Mouse (Mus musculus): ENCODE measurements around the gene Hoxa6. TPM values are rescaled to one million over a fixed set of nuclear protein-coding genes. Genes with fewer than 3 reads are reported as not detected.

Hoxa6 gene
- polyA plus RNA-seq, 1 experiment from 2014 or later = not detected

DNA sequence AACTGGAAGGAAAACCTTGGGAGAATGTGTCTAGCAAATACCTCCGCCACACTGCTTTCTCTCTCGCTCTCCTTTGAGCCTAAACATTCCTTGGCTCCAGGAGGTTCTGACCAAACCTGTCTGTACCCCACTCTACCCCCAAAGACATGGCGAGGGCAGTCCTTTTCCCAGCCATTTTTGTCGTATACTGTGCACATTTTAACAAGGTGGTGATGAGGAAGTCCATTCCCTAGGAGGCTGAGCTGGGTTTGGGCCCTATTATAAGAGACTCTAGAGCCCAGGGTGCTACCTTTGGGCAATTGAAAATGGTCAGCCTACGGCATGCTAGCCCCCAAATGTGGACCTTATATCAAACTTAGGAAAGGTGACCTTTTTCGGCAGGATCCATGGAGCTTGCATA, 27.3 kb upstream of the Hoxa6 start:
- no peak overlapping the region for H3K4me3 ChIP-seq (ENCODE audit: low read depth, low read length)
- ATAC-seq (no peak), DNase-seq (ENCODE audit: low spot score) (no peak)
- no peak overlapping the region for H3K27ac ChIP-seq (ENCODE audit: low read depth, low read length)
- H3K4me1 ChIP-seq (ENCODE audit: control insufficient read depth, insufficient read depth, low read length) = no peaks in the 10 kb centered on the region
- no peak overlapping the region for H3K4me2 ChIP-seq (ENCODE audit: low read length)
- whole genome bisulfite sequencing = 13% methylated on average over 6 of the region's 6 CpGs
- peaks cover 94% of the 10 kb centered on the region for H3K27me3 ChIP-seq (replicated peaks; ENCODE audit: control insufficient read depth, insufficient read depth, low read length)
- no peaks in the 10 kb centered on the region for H3K9me3 ChIP-seq (replicated peaks; ENCODE audit: control insufficient read depth, low read length)
- H3K9ac ChIP-seq (ENCODE audit: low read length) = no peak overlapping the region
- H3K36me3 ChIP-seq (ENCODE audit: control insufficient read depth, insufficient read depth, low read length) = no peaks in the 10 kb centered on the region

GRCm38 (mm10) chr6:52235267-52235666, 26.7 kb upstream of the Hoxa6 start:
- Histone ChIP-seq H3K9ac (ENCODE audit: low read length) (no peak overlapping the region), H3K4me1 (ENCODE audit: control insufficient read depth, insufficient read depth, low read length) (no peaks in the 10 kb centered on the region), H3K4me2 (ENCODE audit: low read length) (no peak overlapping the region), H3K9me3 (replicated peaks; ENCODE audit: control insufficient read depth, low read length) (no peaks in the 10 kb centered on the region), H3K36me3 (ENCODE audit: control insufficient read depth, insufficient read depth, low read length) (no peaks in the 10 kb centered on the region), H3K27me3 (replicated peaks; ENCODE audit: control insufficient read depth, insufficient read depth, low read length) (peaks cover 93% of the 10 kb centered on the region), H3K27ac (ENCODE audit: low read depth, low read length) (no peak overlapping the region), H3K4me3 (ENCODE audit: low read depth, low read length) (no peak overlapping the region)
- no peak for DNase-seq (ENCODE audit: low spot score)
- WGBS = 30% methylated on average over 9 of the region's 9 CpGs
- no peak for ATAC-seq

DNA sequence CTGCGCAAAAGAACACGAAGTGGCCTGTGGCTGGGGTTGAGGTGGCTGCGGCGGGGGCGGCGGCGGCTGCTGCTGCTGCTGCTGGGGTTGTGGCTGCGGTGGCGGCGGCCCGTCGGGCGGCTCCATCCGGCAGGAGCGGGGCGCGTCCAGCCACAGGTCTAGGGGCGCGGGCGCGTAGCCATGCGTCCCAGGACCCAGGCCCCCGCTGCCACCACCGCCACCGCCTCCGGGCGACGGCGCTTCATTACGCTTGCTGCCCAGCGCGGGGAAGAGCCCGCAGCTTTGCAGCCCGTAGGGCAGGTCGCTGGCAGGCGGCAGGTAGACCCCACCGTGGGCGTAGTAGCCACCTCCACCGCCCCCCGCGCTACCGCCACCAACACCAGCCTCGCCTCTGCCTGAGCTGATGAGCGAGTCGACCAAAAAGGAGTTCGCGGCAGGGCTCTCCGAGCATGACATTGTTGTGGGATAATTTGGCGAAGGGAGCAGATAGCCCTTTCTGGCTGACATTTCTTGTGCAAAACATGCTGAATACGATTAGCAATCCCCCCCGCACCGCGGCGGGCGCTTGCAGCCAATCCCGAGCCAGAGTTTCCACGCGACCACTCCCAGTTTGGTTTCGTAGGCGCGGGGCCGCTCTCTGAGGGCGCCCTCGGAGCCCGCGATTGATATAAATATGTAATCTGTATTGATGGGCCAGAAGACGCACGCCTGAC, 26.1 kb upstream of the Hoxa6 start:
- no peaks in the 10 kb centered on the region for H3K36me3 ChIP-seq (ENCODE audit: control insufficient read depth, insufficient read depth, low read length)
- H3K4me2 ChIP-seq (ENCODE audit: low read length) = no peak overlapping the region
- no peaks in the 10 kb centered on the region for H3K4me1 ChIP-seq (ENCODE audit: control insufficient read depth, insufficient read depth, low read length)
- no peak overlapping the region for H3K9ac ChIP-seq (ENCODE audit: low read length)
- peaks cover 92% of the 10 kb centered on the region for H3K27me3 ChIP-seq (replicated peaks; ENCODE audit: control insufficient read depth, insufficient read depth, low read length)
- ATAC-seq = no peak
- WGBS = under 1% methylated on average over 61 of the region's 68 CpGs
- no peak overlapping the region for H3K27ac ChIP-seq (ENCODE audit: low read depth, low read length)
- DNase-seq (ENCODE audit: low spot score) = no peak
- H3K4me3 ChIP-seq (ENCODE audit: low read depth, low read length) = no peak overlapping the region
- no peaks in the 10 kb centered on the region for H3K9me3 ChIP-seq (replicated peaks; ENCODE audit: control insufficient read depth, low read length)

DNA sequence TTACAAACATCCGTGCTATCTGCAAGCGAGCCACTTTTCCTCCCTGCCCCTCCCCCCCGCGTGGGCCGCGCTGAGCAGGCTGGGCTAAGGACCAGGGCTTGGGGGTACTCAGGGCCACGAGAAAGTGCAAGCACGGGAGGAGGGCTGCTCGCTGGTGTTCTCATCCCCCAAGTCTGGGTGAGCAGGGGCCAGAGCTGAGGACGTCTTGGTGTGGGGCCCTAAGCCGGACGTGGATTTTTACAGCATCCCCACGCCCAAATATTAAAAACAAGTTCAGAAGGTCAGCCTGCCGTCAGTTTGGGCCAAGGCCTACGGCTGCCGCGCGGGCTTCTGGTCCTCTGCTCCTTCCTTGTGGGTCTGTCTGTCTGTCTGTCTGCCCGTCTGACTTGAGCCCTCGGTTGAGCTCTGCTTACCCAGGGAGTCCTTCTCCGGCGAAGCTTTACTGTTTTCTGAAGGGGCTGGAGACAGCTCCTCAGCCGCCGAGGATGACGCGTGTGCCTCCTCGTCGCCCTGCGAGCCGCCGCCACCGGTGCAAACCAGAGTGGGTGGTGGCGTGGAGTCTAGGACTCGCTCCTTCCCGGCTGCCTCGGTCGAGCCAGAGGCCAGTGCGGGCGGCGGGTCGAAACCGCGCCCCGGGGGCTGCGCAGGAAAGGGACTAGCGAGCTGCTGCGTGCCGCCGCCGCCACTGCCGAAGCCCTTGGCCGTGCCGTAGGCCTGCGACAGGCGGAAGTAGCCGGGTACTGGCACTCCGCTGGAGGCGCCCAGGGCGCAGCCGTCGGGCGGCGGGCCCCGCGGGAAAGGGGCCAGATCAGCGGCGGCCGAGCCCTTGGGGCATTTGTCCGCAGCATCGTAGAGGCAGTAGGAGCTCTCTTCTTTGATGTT, 25.3 kb upstream of the Hoxa6 start:
- H3K4me3 ChIP-seq (ENCODE audit: low read depth, low read length) = no peak overlapping the region
- H3K27me3 ChIP-seq (replicated peaks; ENCODE audit: control insufficient read depth, insufficient read depth, low read length) = peaks cover 94% of the 10 kb centered on the region
- no peaks in the 10 kb centered on the region for H3K9me3 ChIP-seq (replicated peaks; ENCODE audit: control insufficient read depth, low read length)
- no peak overlapping the region for H3K27ac ChIP-seq (ENCODE audit: low read depth, low read length)
- no peak overlapping the region for H3K9ac ChIP-seq (ENCODE audit: low read length)
- H3K4me2 ChIP-seq (ENCODE audit: low read length) = no peak overlapping the region
- ATAC-seq (no peak), DNase-seq (ENCODE audit: low spot score) (no peak)
- H3K36me3 ChIP-seq (ENCODE audit: control insufficient read depth, insufficient read depth, low read length) = no peaks in the 10 kb centered on the region
- 1% methylated on average over 68 of the region's 70 CpGs for WGBS
- H3K4me1 ChIP-seq (ENCODE audit: control insufficient read depth, insufficient read depth, low read length) = no peaks in the 10 kb centered on the region

DNA sequence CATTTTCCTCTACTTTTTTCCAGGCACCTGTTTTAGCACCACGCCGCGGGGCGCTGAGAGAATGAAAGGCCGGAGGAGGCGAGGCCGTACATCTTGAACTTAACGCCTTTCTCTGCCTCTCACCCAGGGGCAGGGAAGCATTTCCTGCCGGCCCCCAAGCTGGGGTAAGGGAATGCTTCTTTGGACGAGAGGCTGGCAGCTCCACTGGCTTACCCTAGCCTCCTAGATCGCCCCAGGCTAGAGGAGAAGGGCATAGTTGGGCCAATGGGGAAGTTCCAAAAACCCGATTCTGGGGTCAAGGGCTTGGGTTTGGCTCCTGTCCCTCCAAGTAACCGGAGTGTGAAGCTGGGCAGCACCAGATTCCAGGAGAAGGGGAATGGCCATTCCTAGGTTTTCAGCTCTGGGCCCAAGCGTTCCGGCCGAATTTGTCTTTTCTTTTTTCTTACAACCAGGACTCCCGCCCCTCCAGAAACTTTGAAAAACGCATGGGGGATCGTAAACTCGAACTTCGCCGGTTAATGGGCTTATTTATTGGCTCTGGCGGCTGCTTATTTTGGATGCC, 24.5 kb upstream of the Hoxa6 start:
- H3K9ac ChIP-seq (ENCODE audit: low read length) = no peak overlapping the region
- H3K4me2 ChIP-seq (ENCODE audit: low read length) = no peak overlapping the region
- no peaks in the 10 kb centered on the region for H3K36me3 ChIP-seq (ENCODE audit: control insufficient read depth, insufficient read depth, low read length)
- H3K9me3 ChIP-seq (replicated peaks; ENCODE audit: control insufficient read depth, low read length) = no peaks in the 10 kb centered on the region
- no peak overlapping the region for H3K4me3 ChIP-seq (ENCODE audit: low read depth, low read length)
- no peak overlapping the region for H3K27ac ChIP-seq (ENCODE audit: low read depth, low read length)
- ATAC-seq (no peak), DNase-seq (ENCODE audit: low spot score) (no peak)
- 2% methylated on average over 23 of the region's 23 CpGs for WGBS
- H3K27me3 ChIP-seq (replicated peaks; ENCODE audit: control insufficient read depth, insufficient read depth, low read length) = peaks cover 93% of the 10 kb centered on the region
- H3K4me1 ChIP-seq (ENCODE audit: control insufficient read depth, insufficient read depth, low read length) = no peaks in the 10 kb centered on the region

- under 1% methylated on average over 18 of the region's 18 CpGs for WGBS
- Histone ChIP-seq H3K4me1 (ENCODE audit: control insufficient read depth, insufficient read depth, low read length) (no peaks in the 10 kb centered on the region), H3K36me3 (ENCODE audit: control insufficient read depth, insufficient read depth, low read length) (no peaks in the 10 kb centered on the region), H3K9ac (ENCODE audit: low read length) (no peak overlapping the region), H3K27ac (ENCODE audit: low read depth, low read length) (no peak overlapping the region), H3K4me3 (ENCODE audit: low read depth, low read length) (no peak overlapping the region), H3K27me3 (replicated peaks; ENCODE audit: control insufficient read depth, insufficient read depth, low read length) (peaks cover 93% of the 10 kb centered on the region), H3K9me3 (replicated peaks; ENCODE audit: control insufficient read depth, low read length) (no peaks in the 10 kb centered on the region), H3K4me2 (ENCODE audit: low read length) (no peak overlapping the region)
- no peak for ATAC-seq
- no peak for DNase-seq (ENCODE audit: low spot score)
Measured at GRCm38 (mm10) chr6:52232568-52232965, 24.0 kb upstream of the Hoxa6 start.

DNA sequence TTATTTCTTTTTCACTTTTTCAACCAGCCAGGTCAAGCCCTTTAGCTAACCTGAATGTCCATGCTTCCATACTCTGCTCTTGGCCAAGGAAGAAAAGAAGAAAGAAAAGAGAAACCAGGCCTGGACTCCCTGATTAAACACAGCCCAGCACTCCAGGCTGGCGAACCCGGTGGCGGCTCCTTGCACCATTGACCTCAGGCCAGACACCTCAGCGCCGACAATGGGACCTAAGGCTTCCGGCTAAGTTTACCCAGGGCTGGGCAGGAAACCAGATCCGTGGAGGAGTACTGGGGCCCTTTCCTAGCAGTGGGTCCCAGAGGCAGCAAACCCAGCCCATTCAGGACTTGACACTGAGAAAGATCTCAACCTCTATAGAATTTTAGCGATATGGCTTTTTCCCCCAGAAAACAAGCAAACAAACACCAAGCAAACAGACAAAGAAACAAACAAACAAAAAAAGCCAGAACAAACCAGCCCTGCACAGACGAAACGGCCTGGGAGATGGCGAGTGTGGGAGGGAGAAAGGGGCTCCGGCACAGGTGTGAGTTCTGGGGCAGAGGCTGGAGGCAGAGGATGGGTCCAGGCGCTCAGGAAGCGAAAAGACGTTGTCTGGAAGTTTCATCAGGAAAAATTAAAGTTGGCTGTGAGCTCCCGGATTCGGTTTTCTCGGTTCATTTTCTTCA, 23.5 kb upstream of the Hoxa6 start:
- DNase-seq (ENCODE audit: low spot score) = no peak
- Histone ChIP-seq H3K27ac (ENCODE audit: low read depth, low read length) (no peak overlapping the region), H3K9me3 (replicated peaks; ENCODE audit: control insufficient read depth, low read length) (no peaks in the 10 kb centered on the region), H3K36me3 (ENCODE audit: control insufficient read depth, insufficient read depth, low read length) (no peaks in the 10 kb centered on the region), H3K9ac (ENCODE audit: low read length) (no peak overlapping the region), H3K4me1 (ENCODE audit: control insufficient read depth, insufficient read depth, low read length) (no peaks in the 10 kb centered on the region), H3K27me3 (replicated peaks; ENCODE audit: control insufficient read depth, insufficient read depth, low read length) (peaks cover 93% of the 10 kb centered on the region), H3K4me2 (ENCODE audit: low read length) (no peak overlapping the region), H3K4me3 (ENCODE audit: low read depth, low read length) (no peak overlapping the region)
- whole genome bisulfite sequencing = under 1% methylated on average over 18 of the region's 18 CpGs
- ATAC-seq = no peak

- WGBS = 1% methylated on average over 14 of the region's 36 CpGs
Measured at GRCm38 (mm10) chr6:52230516-52231165, 22.1 kb upstream of the Hoxa6 start, which contains the start of gene Hoxa9. TSS of gene Hoxa9 (minus strand) at chr6:52231089.

More at GRCm38 (mm10) chr6:52230516-52231165, 22.1 kb upstream of the Hoxa6 start, which contains the start of gene Hoxa9:
- ATAC-seq (no peak), DNase-seq (ENCODE audit: low spot score) (no peak)
- no peak within 1 kb of the TSS for H3K27ac ChIP-seq (ENCODE audit: low read depth, low read length)
- no peak within 1 kb of the TSS for H3K4me2 ChIP-seq (ENCODE audit: low read length)
- no peaks in the 10 kb centered on the region for H3K4me1 ChIP-seq (ENCODE audit: control insufficient read depth, insufficient read depth, low read length)
- no peaks in the 10 kb centered on the region for H3K9me3 ChIP-seq (replicated peaks; ENCODE audit: control insufficient read depth, low read length)
- H3K9ac ChIP-seq (ENCODE audit: low read length) = no peak within 1 kb of the TSS
- no peaks in the 10 kb centered on the region for H3K36me3 ChIP-seq (ENCODE audit: control insufficient read depth, insufficient read depth, low read length)
- peaks cover 93% of the 10 kb centered on the region for H3K27me3 ChIP-seq (replicated peaks; ENCODE audit: control insufficient read depth, insufficient read depth, low read length)
- no peak within 1 kb of the TSS for H3K4me3 ChIP-seq (ENCODE audit: low read depth, low read length)

Measured in forebrain, embryonic 14.5 days (tissue).